Mouse (Mus musculus) liver, embryonic 14.5 days (tissue): Measurements from ENCODE around the gene Bfsp2. TPM values are rescaled to one million over a fixed set of nuclear protein-coding genes. Genes with fewer than 3 reads are reported as not detected.

Experiments
- ATAC-seq: fragments of 200-750 bp; cut with Nextera tagmentation; 2 replicates; pipeline ENCODE4 v1.8.0; 2017; ENCODE audit warnings: moderate number of reproducible peaks, mild to moderate bottlenecking, moderate library complexity; ENCODE audit not compliant: insufficient read depth
- DNase-seq, 3 experiments: peaks; one replicate each; pipeline ENCODE4 v3.0.0-alpha.2; 2012 to 2013; ENCODE audit warnings: low read depth in 3 of 3, low spot score in 3 of 3
- H3K27ac ChIP-seq: fragments of 300-500 bp; sonication (generic); 2 replicates; pipeline ENCODE4 v1.5.1; 2014; ENCODE audit warnings: moderate library complexity, mild to moderate bottlenecking, control low read depth, inconsistent platforms
- H3K27me3 ChIP-seq: fragments of 300-500 bp; sonication (generic); 2 replicates; pipeline ENCODE4 v1.6.1; 2014; ENCODE audit warnings: mild to moderate bottlenecking, low read length, moderate library complexity; ENCODE audit not compliant: control insufficient read depth, insufficient read depth
- H3K36me3 ChIP-seq: fragments of 300-500 bp; sonication (generic); replicated peaks from 2 replicates; pipeline ENCODE4 v1.6.1; 2014; ENCODE audit warnings: low read depth; ENCODE audit not compliant: control insufficient read depth, insufficient read depth
- H3K4me1 ChIP-seq, 2 experiments: fragments of 200-500 bp in 1 of 2; fragments of 300-500 bp in 1 of 2; sonication (generic) in 1 of 2; replicated peaks; 2 replicates each; pipeline ENCODE4 v1.6.1; 2012 to 2014; ENCODE audit warnings: antibody characterized with exemption in 1 of 2, inconsistent platforms in 1 of 2, low read length in 1 of 2; ENCODE audit not compliant: control insufficient read depth in 2 of 2, insufficient read depth in 2 of 2
- H3K4me2 ChIP-seq: fragments of 300-500 bp; sonication (generic); 2 replicates; pipeline ENCODE4 v1.6.1; 2014; ENCODE audit warnings: low read depth, mild to moderate bottlenecking, control low read depth, moderate library complexity
- H3K4me3 ChIP-seq, 2 experiments: fragments of 200-500 bp in 1 of 2; fragments of 300-500 bp in 1 of 2; sonication (generic) in 1 of 2; 2 replicates each; pipeline ENCODE4 v1.5.1; 2012 to 2014; ENCODE audit warnings: low read depth in 2 of 2, low read length in 2 of 2, mild to moderate bottlenecking in 2 of 2, control low read depth in 1 of 2, inconsistent platforms in 1 of 2, moderate library complexity in 1 of 2; ENCODE audit not compliant: insufficient read depth in 1 of 2
- H3K9ac ChIP-seq: fragments of 300-500 bp; sonication (generic); replicated peaks from 2 replicates; pipeline ENCODE4 v1.6.1; 2014; ENCODE audit warnings: mild to moderate bottlenecking, control low read depth, moderate library complexity
- H3K9me3 ChIP-seq: fragments of 300-500 bp; sonication (generic); 2 replicates; pipeline ENCODE4 v1.6.1; 2016; ENCODE audit warnings: low read length, mixed read lengths; ENCODE audit not compliant: control insufficient read depth
- CTCF ChIP-seq: IDR thresholded peaks from 2 replicates; pipeline ENCODE4 v1.5.1; 2016; ENCODE audit warnings: antibody characterized with exemption, low read depth, control low read depth
- EP300 ChIP-seq: IDR thresholded peaks from 2 replicates; pipeline ENCODE4 v1.6.1; 2016; ENCODE audit warnings: antibody characterized with exemption, low read depth
- WGBS: fragments of 180-500 bp; shearing (Covaris S2); extraction: QIAGEN DNeasy Blood & Tissue Kit; methylation state at CpG from one replicate; pipeline ENCODE4 v1.1.7; 2014; ENCODE audit not compliant: insufficient replicate concordance; 5-methylcytosine and 5-hydroxymethylcytosine counted together
- polyA plus RNA-seq, 2 experiments: library from polyadenylated mRNA; depleted of rRNA in 1 of 2; stranded (reverse) in 1 of 2; unstranded in 1 of 2; fragments of >200 nt; fragmentation: Nextera tagmentation in 1 of 2; extraction: Ambion mirVana in 1 of 2; gene quantifications; 2 replicates each; pipeline versions ENCODE4 v1.2.1 to v1.2.3; 2012 to 2014

Gene Bfsp2
- polyA plus RNA-seq, 2 experiments: 0.73 to 1.0 TPM

- WGBS: 36% methylated on average over 7 of the region's 7 CpGs
- H3K4me2 ChIP-seq: no peak overlapping the region
- no peak overlapping the region for H3K27ac ChIP-seq
- ATAC-seq (no peak), DNase-seq (no peak)
- no peaks in the 10 kb centered on the region for H3K36me3 ChIP-seq
- H3K27me3 ChIP-seq: no peaks in the 10 kb centered on the region
- TF ChIP-seq EP300 (no peak), CTCF (no peak)
- H3K4me1 ChIP-seq: peaks cover 0 to 3% of the 10 kb centered on the region in 2 experiments; a peak in 2 of 4 replicates
- no peak overlapping the region for H3K4me3 ChIP-seq
- H3K9me3 ChIP-seq: no peaks in the 10 kb centered on the region
- no peak overlapping the region for H3K9ac ChIP-seq
Observed at GRCm38 (mm10) chr9:103489096-103489495, 8.9 kb upstream of the Bfsp2 start.

GRCm38 (mm10) chr9:103486262-103486661 is 6.0 kb upstream of the Bfsp2 start:
- no peak for ATAC-seq
- no peak overlapping the region for H3K9ac ChIP-seq
- no peak overlapping the region for H3K4me2 ChIP-seq
- TF ChIP-seq EP300: no peak
- no peaks in the 10 kb centered on the region for H3K27me3 ChIP-seq
- DNase-seq: no peak
- peaks cover 0 to 4% of the 10 kb centered on the region in 2 experiments; a peak in 2 of 4 replicates for H3K4me1 ChIP-seq
- 27% methylated on average over 6 of the region's 6 CpGs for WGBS
- no peaks in the 10 kb centered on the region for H3K9me3 ChIP-seq
- H3K27ac ChIP-seq: no peak overlapping the region
- no peak overlapping the region for H3K4me3 ChIP-seq
- no peaks in the 10 kb centered on the region for H3K36me3 ChIP-seq

GRCm38 (mm10) chr9:103485606-103486005 is 5.4 kb upstream of the Bfsp2 start:
- DNase-seq: no peak
- no peak for ATAC-seq
- H3K9ac ChIP-seq: no peak overlapping the region
- WGBS: 11% methylated on average over 8 of the region's 8 CpGs
- no peak overlapping the region for H3K27ac ChIP-seq
- H3K9me3 ChIP-seq: no peaks in the 10 kb centered on the region
- no peak for TF ChIP-seq EP300
- TF ChIP-seq CTCF: no peak
- H3K4me2 ChIP-seq: no peak overlapping the region
- H3K4me3 ChIP-seq: no peak overlapping the region
- no peaks in the 10 kb centered on the region for H3K27me3 ChIP-seq
- no peaks in the 10 kb centered on the region for H3K36me3 ChIP-seq
- peaks cover 0 to 7% of the 10 kb centered on the region in 2 experiments; a peak in 2 of 4 replicates for H3K4me1 ChIP-seq

GRCm38 (mm10) chr9:103480603-103481220 is 492 bp upstream of the Bfsp2 start:
- H3K4me3 ChIP-seq: no peak overlapping the region
- H3K9ac ChIP-seq: no peak overlapping the region
- H3K4me1 ChIP-seq: peaks cover 0 to 4% of the 10 kb centered on the region in 2 experiments; a peak in 2 of 4 replicates
- WGBS: 48% methylated on average over 8 of the region's 8 CpGs
- ATAC-seq (0 out of 2 replicates have a peak, but pooled peaks have one; percentile 23), DNase-seq (no peak)
- TF ChIP-seq CTCF (no peak), EP300 (no peak)
- H3K4me2 ChIP-seq: no peak overlapping the region
- H3K36me3 ChIP-seq: no peaks in the 10 kb centered on the region
- no peaks in the 10 kb centered on the region for H3K9me3 ChIP-seq
- no peak overlapping the region for H3K27ac ChIP-seq
- H3K27me3 ChIP-seq: no peaks in the 10 kb centered on the region

- H3K4me2 ChIP-seq: no peak overlapping the region
- WGBS: 58% methylated on average over 6 of the region's 6 CpGs
- ATAC-seq (peak; percentile 26; the same call in 1 of the 2 replicates), DNase-seq (no peak)
- no peaks in the 10 kb centered on the region for H3K9me3 ChIP-seq
- H3K4me1 ChIP-seq: peaks cover 0 to 2% of the 10 kb centered on the region in 2 experiments; a peak in 2 of 4 replicates
- no peak overlapping the region for H3K4me3 ChIP-seq
- H3K9ac ChIP-seq: no peak overlapping the region
- no peaks in the 10 kb centered on the region for H3K36me3 ChIP-seq
- no peaks in the 10 kb centered on the region for H3K27me3 ChIP-seq
- H3K27ac ChIP-seq: no peak overlapping the region
- no peak for TF ChIP-seq CTCF
- no peak for TF ChIP-seq EP300
Observed at GRCm38 (mm10) chr9:103475414-103475813, 4.8 kb downstream of the Bfsp2 start.
